Mouse (Mus musculus) left cerebral cortex, postnatal 25 days (tissue): ENCODE results near the gene Stc2. TPM values are rescaled to one million over a fixed set of nuclear protein-coding genes. Genes with fewer than 3 reads are reported as not detected.
A peak's percentile ranks its signal among the peaks of the same experiment; 100 is the strongest.

ENCODE experiments used
- DNase-seq, 2 experiments: peaks; one replicate each; pipeline ENCODE4 v3.0.0; 2022; ENCODE audit warnings: low spot score in 2 of 2, mixed read lengths in 1 of 2
- intact Hi-C: fragments of 180-260 bp; cut with DNase I; formaldehyde crosslinking; loops from one replicate; pipeline ENCODE4 v1.15.1; 2025
- total RNA-seq, 2 experiments: library from RNA; stranded (reverse); gene quantifications; 2 replicates each; pipeline ENCODE4 v1.2.3; 2021

The Stc2 gene
- total RNA-seq = 1 to 10 TPM; 1.2 to 1.6 TPM

GRCm38 (mm10) chr11:31369648-31370286 lies at the start of gene Stc2:
TSS of gene Stc2 (minus strand) at chr11:31370074.
- peak; percentile 55 to 56 for DNase-seq
- intact Hi-C loops = loop anchor here (2.0 kb wide), 1 partner anchor 235 kb away; no protein-coding TSS in a partner anchor

- DNase-seq = no peak
- intact Hi-C loops = no loop called here
Observed at GRCm38 (mm10) chr11:31417071-31417470, 47.2 kb upstream of the Stc2 start.

- no peak for DNase-seq
- intact Hi-C loops = no loop called here
Observed at GRCm38 (mm10) chr11:31412376-31412775, 42.5 kb upstream of the Stc2 start.

- intact Hi-C loops = no loop called here
- no peak for DNase-seq
Observed at GRCm38 (mm10) chr11:31406736-31407135, 36.9 kb upstream of the Stc2 start.

- DNase-seq = no peak
- intact Hi-C loops = no loop called here
Observed at GRCm38 (mm10) chr11:31403080-31403479, 33.2 kb upstream of the Stc2 start.

- no peak for DNase-seq
Observed at GRCm38 (mm10) chr11:31398604-31399003, 28.7 kb upstream of the Stc2 start.

GRCm38 (mm10) chr11:31396638-31397417 lies 27.0 kb upstream of the Stc2 start:
- intact Hi-C loops = no loop called here
- DNase-seq = no peak

More at GRCm38 (mm10) chr11:31398604-31399003, 28.7 kb upstream of the Stc2 start:
- intact Hi-C loops = no loop called here

GRCm38 (mm10) chr11:31394026-31394425 lies 24.2 kb upstream of the Stc2 start:
- intact Hi-C loops = no loop called here

GRCm38 (mm10) chr11:31392340-31392739 lies 22.5 kb upstream of the Stc2 start:
- DNase-seq = no peak
- intact Hi-C loops = no loop called here

More at GRCm38 (mm10) chr11:31394026-31394425, 24.2 kb upstream of the Stc2 start:
- DNase-seq = no peak

- no peak for DNase-seq
- intact Hi-C loops = no loop called here
Observed at GRCm38 (mm10) chr11:31388890-31389289, 19.0 kb upstream of the Stc2 start.

- DNase-seq = no peak
- intact Hi-C loops = no loop called here
Observed at GRCm38 (mm10) chr11:31387526-31387925, 17.7 kb upstream of the Stc2 start.

- intact Hi-C loops = no loop called here
- no peak for DNase-seq
Observed at GRCm38 (mm10) chr11:31386571-31386970, 16.7 kb upstream of the Stc2 start.

GRCm38 (mm10) chr11:31383968-31384367 lies 14.1 kb upstream of the Stc2 start:
- intact Hi-C loops = no loop called here

GRCm38 (mm10) chr11:31382145-31382544 lies 12.3 kb upstream of the Stc2 start:
- intact Hi-C loops = no loop called here
- no peak for DNase-seq

More at GRCm38 (mm10) chr11:31383968-31384367, 14.1 kb upstream of the Stc2 start:
- DNase-seq = no peak

GRCm38 (mm10) chr11:31373438-31373837 lies 3.6 kb upstream of the Stc2 start:
- intact Hi-C loops = no loop called here
- DNase-seq = no peak

- intact Hi-C loops = no loop called here
- no peak for DNase-seq
Observed at GRCm38 (mm10) chr11:31372206-31372605, 2.3 kb upstream of the Stc2 start.

GRCm38 (mm10) chr11:31371256-31371838 lies 1.5 kb upstream of the Stc2 start:
- no peak for DNase-seq

GRCm38 (mm10) chr11:31370436-31371230 lies 759 bp upstream of the Stc2 start:
- intact Hi-C loops = no loop called here
- no peak for DNase-seq

More at GRCm38 (mm10) chr11:31371256-31371838, 1.5 kb upstream of the Stc2 start:
- intact Hi-C loops = no loop called here

- DNase-seq = peak; percentile 14 to 58
- intact Hi-C loops = loop anchor here (2.0 kb wide), 1 partner anchor 236 kb away; no protein-coding TSS in a partner anchor
Observed at GRCm38 (mm10) chr11:31368965-31369647, 768 bp downstream of the Stc2 start.
